Mouse (Mus musculus): ENCODE measurements around the gene Scmh1.

DNA sequence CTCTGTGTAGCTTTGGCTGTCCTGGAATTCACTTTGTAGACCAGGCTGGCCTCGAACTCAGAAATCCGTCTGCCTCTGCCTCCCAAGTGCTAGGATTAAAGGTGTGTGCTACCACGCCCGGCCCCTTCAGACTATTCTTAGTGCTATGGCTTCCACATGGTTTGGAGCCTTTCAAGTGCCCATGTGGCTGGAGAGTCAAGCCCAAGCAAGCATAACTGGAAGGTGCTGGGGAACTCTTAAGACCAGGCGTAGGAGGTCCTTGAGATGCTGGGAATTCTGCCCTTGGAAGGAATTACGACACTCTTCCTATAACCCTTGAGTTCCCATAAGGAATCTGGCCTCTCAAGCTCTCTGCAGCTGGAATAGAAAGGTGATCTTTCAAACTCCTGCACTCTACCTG is 151.5 kb downstream of the Scmh1 start:
- TF ChIP-seq POLR2A (IDR thresholded peaks at IDR 0.05; ENCODE audit: insufficient read depth, low read depth, low read length), result no peak
- no peak for TF ChIP-seq EP300 (IDR thresholded peaks at IDR 0.05; ENCODE audit: insufficient read depth, low read depth, low read length)
